ENCODE assay signal across 28 mouse cellular contexts in genomic region chr5:77428526-77428925, GRCm38 (mm10). TPM values are rescaled to one million over a fixed set of nuclear protein-coding genes. Genes with fewer than 3 reads are reported as not detected.
DNase-seq lines count a peak whose midpoint lies in the region; ATAC-seq and TF ChIP-seq lines count a peak whose summit lies in the region.
"Had no signal": no experiment of that assay in that cellular context is flagged by ENCODE, and none has a peak within 500 bp of the region (broad histone marks: within the 10 kb centered on the region; RNA-seq: fewer than 3 reads in every experiment).

No protein-coding gene starts in this region.

- H3K4me1 ChIP-seq in liver, adult 2 months (ENCODE audit: control insufficient read depth, insufficient read depth, low read length), result no peaks in the 10 kb centered on the region
- peaks cover 4% of the 10 kb centered on the region; the same call in 1 of the 2 replicates for H3K4me1 ChIP-seq in liver, postnatal 0 days (ENCODE audit: insufficient read depth)
- H3K4me1 ChIP-seq: embryonic facial prominence, embryonic 12.5 days; forebrain, embryonic 10.5 days; forebrain, embryonic 15.5 days; heart, embryonic 12.5 days; limb, embryonic 12.5 days; megakaryocyte, embryonic 14.5 days; midbrain, embryonic 12.5 days had no signal

- H3K27ac ChIP-seq in liver, adult 2 months (replicated peaks; ENCODE audit: insufficient read depth, low read depth, low read length), result 0 out of 2 replicates have a peak overlapping the region, but pooled peaks have one; percentile 24
- H3K27ac ChIP-seq in liver, postnatal 0 days (ENCODE audit: low read depth), result no peak overlapping the region
- H3K27ac ChIP-seq: embryonic facial prominence, embryonic 12.5 days; forebrain, embryonic 10.5 days; forebrain, embryonic 15.5 days; hindbrain, embryonic 14.5 days; layer of hippocampus, adult 2 months; left cerebral cortex, adult 2 months; limb, embryonic 12.5 days; midbrain, embryonic 12.5 days; neural tube, embryonic 13.5 days had no signal

- H3K9ac ChIP-seq in liver, adult 2 months (ENCODE audit: low read depth, low read length), result no peak overlapping the region
- H3K9ac ChIP-seq in liver, postnatal 0 days (replicated peaks), result no peak overlapping the region
- H3K9ac ChIP-seq: embryonic facial prominence, embryonic 12.5 days; forebrain, embryonic 15.5 days; heart, embryonic 12.5 days; hindbrain, embryonic 14.5 days; limb, embryonic 12.5 days; midbrain, embryonic 12.5 days; neural tube, embryonic 13.5 days had no signal

- WGBS in liver, adult 2 months, result 72% methylated on average over 4 of the region's 4 CpGs
- WGBS in liver, postnatal 0 days (ENCODE audit: insufficient replicate concordance), result 63% methylated on average over 4 of the region's 4 CpGs

- ATAC-seq in liver, postnatal 0 days, result no peak
- ATAC-seq: forebrain, embryonic 15.5 days had no signal

- H3K9me3 ChIP-seq in liver, postnatal 0 days (ENCODE audit: low read length), result no peaks in the 10 kb centered on the region
- H3K9me3 ChIP-seq: embryonic facial prominence, embryonic 12.5 days; forebrain, embryonic 10.5 days; forebrain, embryonic 15.5 days; heart, embryonic 12.5 days; limb, embryonic 12.5 days; midbrain, embryonic 12.5 days; neural tube, embryonic 13.5 days had no signal

- no peak for TF ChIP-seq CTCF in liver, adult 2 months (IDR thresholded peaks at IDR 0.05; ENCODE audit: low read depth, low read length)
- no peak for TF ChIP-seq CTCF in liver, postnatal 0 days (IDR thresholded peaks at IDR 0.05; ENCODE audit: low read depth)

- TF ChIP-seq POLR2A in liver, adult 2 months (IDR thresholded peaks at IDR 0.05; ENCODE audit: extremely low read depth, insufficient read depth, low read length), result no peak

- H3K4me3 ChIP-seq in liver, adult 2 months (ENCODE audit: insufficient read depth, low read depth, low read length), result no peak overlapping the region
- no peak overlapping the region for H3K4me3 ChIP-seq in liver, postnatal 0 days (ENCODE audit: low read depth, low read length)
- H3K4me3 ChIP-seq: embryonic facial prominence, embryonic 12.5 days; forebrain, embryonic 10.5 days; forebrain, embryonic 15.5 days; heart, embryonic 12.5 days; layer of hippocampus, adult 2 months; left cerebral cortex, adult 2 months; limb, embryonic 12.5 days; megakaryocyte, embryonic 14.5 days; midbrain, embryonic 12.5 days; myocyte; neural tube, embryonic 13.5 days had no signal

- no peaks in the 10 kb centered on the region for H3K36me3 ChIP-seq in liver, adult 2 months (ENCODE audit: control insufficient read depth, insufficient read depth, low read length)
- H3K36me3 ChIP-seq in liver, postnatal 0 days (replicated peaks; ENCODE audit: insufficient read depth, low read length), result no peaks in the 10 kb centered on the region
- H3K36me3 ChIP-seq: embryonic facial prominence, embryonic 12.5 days; forebrain, embryonic 10.5 days; forebrain, embryonic 15.5 days; G1E; heart, embryonic 12.5 days; limb, embryonic 12.5 days; midbrain, embryonic 12.5 days; neural tube, embryonic 13.5 days had no signal

- peak; percentile 3 for DNase-seq in embryo, embryonic 10 days (ENCODE audit: low spot score)
- no peak for DNase-seq in embryo, embryonic 11 days
- peak; percentile 11 to 12 for DNase-seq in heart, adult 18-20 months
- DNase-seq in heart, postnatal 4 days, result no peak
- no peak for DNase-seq in liver, adult 2 months (ENCODE audit: extremely low read depth, low read depth, low spot score)
- DNase-seq in liver, postnatal 0 days, result no peak
- DNase-seq in Muller cell, postnatal 12 days (ENCODE audit: inconsistent ontology term), result peak; percentile 6
- DNase-seq: adrenal gland, postnatal 25 days; cerebellum, adult 18-20 months; kidney, adult 18-20 months; kidney, postnatal 25 days; retina, postnatal 1 day; right cerebral cortex, postnatal 14 days; thymus, postnatal 4 days had no signal

- no peaks in the 10 kb centered on the region for H3K79me2 ChIP-seq in liver, adult 2 months (ENCODE audit: control insufficient read depth, insufficient read depth, low read length)

- H3K27me3 ChIP-seq in liver, adult 2 months (ENCODE audit: control insufficient read depth, insufficient read depth, low read length), result no peaks in the 10 kb centered on the region
- H3K27me3 ChIP-seq in liver, postnatal 0 days (ENCODE audit: insufficient read depth, low read length), result no peaks in the 10 kb centered on the region
- H3K27me3 ChIP-seq: embryonic facial prominence, embryonic 12.5 days; forebrain, embryonic 15.5 days; heart, embryonic 12.5 days; limb, embryonic 12.5 days; neural tube, embryonic 13.5 days had no signal

- no peak for TF ChIP-seq EP300 in liver, postnatal 0 days (IDR thresholded peaks at IDR 0.05; ENCODE audit: low read depth)

- H3K4me2 ChIP-seq in liver, postnatal 0 days (ENCODE audit: low read depth, low read length), result no peak overlapping the region
- H3K4me2 ChIP-seq: embryonic facial prominence, embryonic 12.5 days; forebrain, embryonic 15.5 days; heart, embryonic 12.5 days; hindbrain, embryonic 14.5 days; limb, embryonic 12.5 days; liver, embryonic 11.5 days; midbrain, embryonic 12.5 days; neural tube, embryonic 13.5 days had no signal

RNA-seq across cellular contexts. Expression of gene Igfbp7, which starts 20.7 kb away (rescaled TPM):
- total RNA-seq in heart, adult 18-20 months (2021), result 100 to 1,000 TPM; 167 to 176 TPM
- total RNA-seq in heart, postnatal 4 days (2021), result 100 to 1,000 TPM; 210 to 250 TPM
- total RNA-seq in liver, adult 2 months (2014; rRNA removed), result 69.7 and 96.6 TPM in 2 replicates
- 336 and 387 TPM in 2 replicates for polyA plus RNA-seq in liver, adult 2 months (2012; rRNA removed)
- polyA plus RNA-seq in liver, postnatal 0 days (2015; fragmentation: Nextera tagmentation; extraction: Ambion mirVana), result 89.6 and 97.3 TPM in 2 replicates
- total RNA-seq: G1E had no signal
- polyA plus RNA-seq: G1E had no signal

Comparison
In these comparisons a context has a peak if more than half of its experiments do, and no peak if none do; other contexts are left out.
1. DNase-seq: peak in embryo, embryonic 10 days (single experiment), heart, adult 18-20 months (2 of 2) and Muller cell, postnatal 12 days (single experiment); none in embryo, embryonic 11 days (single experiment), heart, postnatal 4 days (single experiment), liver, adult 2 months (single experiment) and liver, postnatal 0 days (single experiment).